Mouse (Mus musculus) forebrain, embryonic 10.5 days (tissue): Measurements from ENCODE around the gene Smdt1. TPM values are rescaled to one million over a fixed set of nuclear protein-coding genes. Genes with fewer than 3 reads are reported as not detected.

Experiments used
- DNase-seq: peaks from one replicate; pipeline ENCODE4 v3.0.0-alpha.2; 2017; ENCODE audit warnings: low spot score; ENCODE audit errors: extremely low spot score
- H3K27ac ChIP-seq: fragments of 300-500 bp; sonication (generic); 2 replicates; pipeline ENCODE4 v1.5.1; 2016; ENCODE audit warnings: mild to moderate bottlenecking
- H3K27me3 ChIP-seq: fragments of 300-500 bp; sonication (generic); 2 replicates; pipeline ENCODE4 v1.6.1; 2016; ENCODE audit warnings: mild to moderate bottlenecking; ENCODE audit not compliant: poor library complexity, severe bottlenecking
- H3K36me3 ChIP-seq: fragments of 300-500 bp; sonication (generic); replicated peaks from 2 replicates; pipeline ENCODE4 v1.6.1; 2016; ENCODE audit warnings: mild to moderate bottlenecking, moderate library complexity
- H3K4me1 ChIP-seq: fragments of 300-500 bp; sonication (generic); 2 replicates; pipeline ENCODE4 v1.6.1; 2016
- H3K4me3 ChIP-seq: fragments of 300-500 bp; sonication (generic); 2 replicates; pipeline ENCODE4 v1.5.1; 2016; ENCODE audit warnings: mild to moderate bottlenecking, moderate library complexity
- H3K9me3 ChIP-seq: fragments of 300-500 bp; sonication (generic); 2 replicates; pipeline ENCODE4 v1.6.1; 2016; ENCODE audit warnings: mild to moderate bottlenecking, moderate library complexity
- WGBS: fragments of 180-500 bp; shearing (Covaris S2); methylation state at CpG from one replicate; pipeline ENCODE4 v1.1.7; 2016; 5-methylcytosine and 5-hydroxymethylcytosine counted together
- polyA plus RNA-seq: library from polyadenylated mRNA; unstranded; fragments of >200 nt; fragmentation: Nextera tagmentation; extraction: Ambion mirVana; gene quantifications from 2 replicates; pipeline ENCODE4 v1.2.1, GENCODE M21; 2016

Gene Smdt1
- polyA plus RNA-seq, 1 experiment from 2014 or later = 236 TPM

GRCm38 (mm10) chr15:82345820-82346470 lies 7.2 kb downstream of the Smdt1 start:
- WGBS = under 1% methylated on average over 51 of the region's 51 CpGs
- Histone ChIP-seq H3K27me3 (peaks cover 14% of the 10 kb centered on the region), H3K36me3 (peaks cover 39% of the 10 kb centered on the region), H3K4me1 (peaks cover 40% of the 10 kb centered on the region), H3K4me3 (peak overlapping the region; percentile 83), H3K9me3 (no peaks in the 10 kb centered on the region), H3K27ac (peak overlapping the region; percentile 97)
- DNase-seq = peak; percentile 99

- no peak for DNase-seq
- Histone ChIP-seq H3K9me3 (no peaks in the 10 kb centered on the region), H3K27me3 (peaks cover 6% of the 10 kb centered on the region), H3K36me3 (peaks cover 46% of the 10 kb centered on the region), H3K4me1 (peaks cover 37% of the 10 kb centered on the region), H3K4me3 (peak overlapping the region; percentile 83), H3K27ac (peak overlapping the region; percentile 97)
- WGBS = 70% methylated on average over 14 of the region's 14 CpGs
Observed at GRCm38 (mm10) chr15:82346580-82347302, 8.0 kb downstream of the Smdt1 start.

DNA sequence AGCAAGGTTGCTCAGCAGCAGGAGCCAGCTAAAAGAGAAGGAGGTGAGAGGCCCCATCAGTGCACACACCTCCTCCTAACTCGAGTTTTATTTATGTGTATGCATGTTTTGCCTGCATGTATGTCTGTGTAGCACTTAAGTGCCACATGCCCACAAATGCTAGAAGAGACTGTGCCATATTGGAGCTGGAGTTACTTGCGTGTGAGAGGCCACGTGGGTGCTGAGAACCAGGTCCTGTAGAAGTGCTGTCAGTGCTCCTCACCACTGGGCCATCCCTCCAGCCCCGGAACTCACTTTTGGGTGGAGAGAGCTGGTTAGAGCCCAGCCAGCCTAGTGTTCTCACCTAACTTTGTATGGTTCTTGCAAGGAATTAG lies 8.5 kb downstream of the Smdt1 start:
- H3K27ac ChIP-seq = 0 out of 2 replicates have a peak overlapping the region, but pooled peaks have one; percentile 97

GRCm38 (mm10) chr15:82347852-82348251 lies 9.1 kb downstream of the Smdt1 start:
- H3K27me3 ChIP-seq = no peaks in the 10 kb centered on the region
- H3K4me1 ChIP-seq = peaks cover 42% of the 10 kb centered on the region
- no peak for DNase-seq
- H3K4me3 ChIP-seq = no peak overlapping the region; the same call in 1 of the 2 replicates
- H3K27ac ChIP-seq = no peak overlapping the region
- no peaks in the 10 kb centered on the region for H3K9me3 ChIP-seq
- H3K36me3 ChIP-seq = peaks cover 50% of the 10 kb centered on the region
- WGBS = 93% methylated on average over 12 of the region's 12 CpGs

More for the DNA sequence above, 8.5 kb downstream of the Smdt1 start:
- no peak for DNase-seq
- 84% methylated on average over 4 of the region's 4 CpGs for WGBS
- Histone ChIP-seq H3K27me3 (0 out of 2 replicates have a peak, but pooled peaks cover under 1% of the 10 kb centered on the region), H3K36me3 (peaks cover 50% of the 10 kb centered on the region), H3K4me1 (peaks cover 37% of the 10 kb centered on the region), H3K4me3 (peak overlapping the region; percentile 83), H3K9me3 (no peaks in the 10 kb centered on the region)

GRCm38 (mm10) chr15:82348258-82348998 lies 9.7 kb downstream of the Smdt1 start:
- no peak overlapping the region for H3K27ac ChIP-seq
- H3K9me3 ChIP-seq = no peaks in the 10 kb centered on the region
- H3K36me3 ChIP-seq = peaks cover 50% of the 10 kb centered on the region
- H3K4me3 ChIP-seq = no peak overlapping the region
- DNase-seq = no peak
- WGBS = 92% methylated on average over 8 of the region's 8 CpGs
- H3K4me1 ChIP-seq = peaks cover 47% of the 10 kb centered on the region
- no peaks in the 10 kb centered on the region for H3K27me3 ChIP-seq

GRCm38 (mm10) chr15:82348999-82349341 lies 10.2 kb downstream of the Smdt1 start:
- Histone ChIP-seq H3K27me3 (no peaks in the 10 kb centered on the region), H3K4me3 (no peak overlapping the region), H3K4me1 (peaks cover 42% of the 10 kb centered on the region), H3K9me3 (no peaks in the 10 kb centered on the region), H3K27ac (no peak overlapping the region), H3K36me3 (peaks cover 50% of the 10 kb centered on the region)
- WGBS = 86% methylated on average over 2 of the region's 2 CpGs
- no peak for DNase-seq

DNA sequence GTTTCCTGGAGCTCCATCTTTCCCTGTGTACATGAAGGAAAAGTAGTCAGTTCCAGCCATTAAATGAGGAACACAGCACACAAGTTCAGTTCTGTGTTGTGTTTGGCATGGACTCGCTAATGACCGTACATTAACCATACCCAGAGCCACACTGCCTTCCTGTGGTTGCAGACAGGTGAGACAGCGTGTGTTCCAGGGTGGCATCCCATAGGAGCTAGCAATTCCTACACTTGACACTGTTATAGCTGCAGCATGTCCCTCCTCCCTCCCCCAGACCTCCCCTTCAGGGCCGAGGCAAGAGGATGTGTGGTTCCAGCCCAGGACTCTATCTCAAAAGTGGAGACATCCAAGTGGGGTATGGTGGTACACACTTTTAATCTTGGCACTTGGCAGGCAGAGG lies 11.6 kb downstream of the Smdt1 start:
- peaks cover 50% of the 10 kb centered on the region for H3K36me3 ChIP-seq
- no peaks in the 10 kb centered on the region for H3K9me3 ChIP-seq
- H3K4me3 ChIP-seq = no peak overlapping the region
- 94% methylated on average over 4 of the region's 4 CpGs for WGBS
- H3K27me3 ChIP-seq = no peaks in the 10 kb centered on the region
- H3K4me1 ChIP-seq = peaks cover 43% of the 10 kb centered on the region
- H3K27ac ChIP-seq = no peak overlapping the region
- DNase-seq = no peak

DNA sequence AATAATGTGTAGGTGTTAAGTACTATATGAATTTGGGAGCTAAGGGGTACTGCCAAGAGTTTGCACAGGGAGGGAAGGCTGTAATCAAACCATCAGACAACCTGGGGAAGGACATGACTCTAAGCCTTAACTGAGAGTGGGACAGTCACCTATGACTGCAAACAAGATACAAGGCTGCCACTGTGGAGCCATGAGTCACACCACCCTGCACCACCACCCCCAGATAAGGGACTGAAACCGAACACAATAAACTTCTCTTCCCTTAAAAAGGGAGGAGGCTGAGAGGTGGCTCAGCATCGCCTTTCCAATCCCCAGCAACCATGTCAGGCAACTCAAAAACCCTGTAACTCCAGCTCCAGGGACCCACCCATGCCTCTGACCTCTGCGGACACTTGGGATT lies 12.7 kb downstream of the Smdt1 start:
- Histone ChIP-seq H3K4me3 (peak overlapping the region; percentile 14; the same call in 1 of the 2 replicates), H3K9me3 (no peaks in the 10 kb centered on the region), H3K27me3 (no peaks in the 10 kb centered on the region), H3K36me3 (peaks cover 50% of the 10 kb centered on the region), H3K27ac (no peak overlapping the region), H3K4me1 (peaks cover 42% of the 10 kb centered on the region)
- no peak for DNase-seq
- WGBS = 88% methylated on average over 3 of the region's 3 CpGs

- WGBS = 38% methylated on average over 14 of the region's 14 CpGs
- Histone ChIP-seq H3K27me3 (no peaks in the 10 kb centered on the region), H3K9me3 (no peaks in the 10 kb centered on the region), H3K4me1 (peaks cover 30% of the 10 kb centered on the region), H3K36me3 (peaks cover 38% of the 10 kb centered on the region), H3K4me3 (peak overlapping the region; percentile 98), H3K27ac (peak overlapping the region; percentile 96)
- no peak for DNase-seq
Observed at GRCm38 (mm10) chr15:82353078-82353744, 14.5 kb downstream of the Smdt1 start.

DNA sequence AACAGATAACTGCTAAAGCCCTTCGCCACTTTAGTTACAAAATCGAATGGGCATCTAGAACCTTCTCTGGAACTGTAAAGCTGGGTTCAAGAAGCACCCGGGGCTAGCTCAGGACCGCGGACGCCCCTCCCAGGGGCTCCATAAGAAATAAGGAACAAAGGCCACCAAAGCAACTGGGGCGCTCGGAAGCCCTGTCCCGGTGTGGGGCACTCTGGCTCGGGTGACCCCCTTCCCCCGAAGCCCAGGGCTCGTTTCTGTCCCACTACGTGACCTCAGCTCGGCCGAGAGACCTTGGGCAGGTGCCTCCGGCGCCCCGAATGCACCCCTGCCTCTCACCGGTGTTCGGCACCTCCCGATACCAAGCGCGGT lies 15.0 kb downstream of the Smdt1 start:
- Histone ChIP-seq H3K4me3 (peak overlapping the region; percentile 98), H3K36me3 (peaks cover 33% of the 10 kb centered on the region), H3K4me1 (peaks cover 33% of the 10 kb centered on the region), H3K9me3 (no peaks in the 10 kb centered on the region), H3K27me3 (no peaks in the 10 kb centered on the region), H3K27ac (peak overlapping the region; percentile 96)
- DNase-seq = no peak
- WGBS = under 1% methylated on average over 23 of the region's 23 CpGs

GRCm38 (mm10) chr15:82354126-82354945 lies 15.6 kb downstream of the Smdt1 start, which contains the start of gene Ndufa6:
TSS of gene Ndufa6 (minus strand) at chr15:82354322.
- peak within 1 kb of the TSS; percentile 98 for H3K4me3 ChIP-seq
- H3K36me3 ChIP-seq = peaks cover 27% of the 10 kb centered on the region
- H3K27ac ChIP-seq = peak within 1 kb of the TSS; percentile 96
- no peaks in the 10 kb centered on the region for H3K9me3 ChIP-seq
- peak; percentile 99 for DNase-seq
- no peaks in the 10 kb centered on the region for H3K27me3 ChIP-seq
- WGBS = 3% methylated on average over 57 of the region's 57 CpGs
- H3K4me1 ChIP-seq = peaks cover 35% of the 10 kb centered on the region
